Mouse (Mus musculus) common myeloid progenitor, adult 5-6 weeks (primary cell): ENCODE data around the gene Rhox2a. TPM values are rescaled to one million over a fixed set of nuclear protein-coding genes. Genes with fewer than 3 reads are reported as not detected.
"Not testable (repeated sequence)": the region's sequence is repeated elsewhere in the genome, so short reads cannot be mapped to it uniquely, and the experiment has no call there.

Experiments
- ATAC-seq: replicated peaks from 2 replicates; pipeline ENCODE4 v1.8.0; 2016; ENCODE audit warnings: low read depth, mild to moderate bottlenecking, moderate TSS enrichment, inconsistent platforms; ENCODE audit not compliant: poor library complexity, severe bottlenecking
- total RNA-seq: library from RNA; stranded (forward); fragments of 200-1000, 187-1606 nt; gene quantifications from 2 replicates; pipeline ENCODE4 v1.2.3, GENCODE M21; 2017

Gene Rhox2a
- not detected in 2 replicates for total RNA-seq

DNA sequence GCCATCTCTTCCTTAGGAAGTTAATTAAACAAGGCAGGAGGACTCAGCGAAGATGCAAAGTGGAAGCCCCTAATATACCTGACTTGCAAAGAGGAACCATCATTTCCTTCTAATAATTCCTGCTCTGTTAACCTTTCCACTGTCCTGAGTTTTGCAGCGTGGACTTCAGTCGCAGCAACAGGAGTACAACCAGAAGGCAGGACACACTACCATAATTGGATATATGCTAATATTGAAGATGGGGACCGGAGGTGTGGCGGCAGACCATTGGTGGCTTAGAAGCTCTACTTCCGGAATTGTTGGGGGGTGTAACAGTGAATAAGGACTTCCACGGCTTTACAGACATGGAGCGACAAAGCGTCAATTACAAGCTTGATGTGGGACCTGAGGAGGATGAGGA, at the start of gene Rhox2a:
TSS of gene Rhox2a (plus strand) at position 301 of the 400 bp plus-strand sequence.
- not testable (repeated sequence) for ATAC-seq

GRCm38 (mm10) chrX:37198676-37199075, 46.1 kb upstream of the Rhox2a start:
- no peak for ATAC-seq

DNA sequence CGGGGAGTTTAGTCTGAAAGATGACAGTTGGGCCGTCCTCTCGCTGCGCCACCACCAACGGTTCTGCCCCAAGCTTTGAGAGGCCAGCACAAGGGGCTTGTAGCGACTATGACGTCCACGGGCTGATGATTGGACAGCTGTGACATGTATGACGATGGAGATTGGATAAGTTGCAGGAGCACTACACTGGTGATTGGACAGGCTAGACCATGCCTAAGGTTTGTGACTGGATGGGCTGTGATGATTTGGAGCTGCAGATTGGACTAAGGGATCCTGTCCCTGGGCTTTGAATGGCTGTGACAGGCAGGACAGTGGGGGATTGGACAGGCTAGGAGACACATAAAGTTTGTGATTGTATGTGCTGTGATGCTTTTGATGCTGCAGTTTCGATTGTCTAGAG, 33.8 kb upstream of the Rhox2a start, which contains the start of gene Gm9:
TSS of gene Gm9 (minus strand) at position 101 of the 400 bp plus-strand sequence.
- ATAC-seq = no peak

DNA sequence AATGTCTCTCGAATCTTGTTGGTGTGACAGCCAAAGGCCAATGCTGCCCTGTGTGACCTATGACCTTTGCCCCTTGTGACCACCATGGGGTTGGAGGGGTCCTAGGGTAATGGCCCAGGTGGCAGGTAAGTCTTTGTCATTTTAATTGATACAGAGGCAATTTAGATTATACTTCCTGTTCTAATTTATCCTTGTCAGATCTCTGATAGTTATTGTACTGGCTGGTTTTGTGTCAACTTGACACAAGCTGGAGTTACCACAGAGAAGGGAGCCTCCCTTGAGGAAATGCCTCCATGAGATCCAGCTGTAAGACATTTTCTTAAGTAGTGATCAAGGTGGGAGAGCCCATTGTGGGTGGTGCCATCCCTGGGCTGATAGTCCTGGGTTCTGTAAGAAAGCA, 22.6 kb upstream of the Rhox2a start, which contains the start of gene Rhox1:
TSS of gene Rhox1 (minus strand) at position 101 of the 400 bp plus-strand sequence.
- not testable (repeated sequence) for ATAC-seq

DNA sequence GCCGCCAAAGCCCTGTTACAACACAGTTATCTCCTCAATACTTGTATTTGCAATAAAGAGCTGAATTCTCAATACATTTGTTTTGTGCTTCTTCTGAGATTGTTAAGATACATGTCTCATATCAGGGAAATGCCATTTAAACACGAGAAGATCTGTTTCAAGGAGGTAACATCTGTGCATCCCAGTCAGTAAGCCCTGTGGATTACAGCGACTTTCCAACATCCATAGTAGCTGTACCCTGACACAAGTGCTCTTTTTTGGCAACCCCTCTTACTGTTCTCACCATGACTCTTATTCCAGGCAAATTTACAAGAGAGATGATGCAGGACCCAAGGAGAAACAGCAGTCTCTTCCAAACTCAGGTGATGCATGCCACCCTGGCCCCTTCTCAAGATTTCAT, 4.8 kb downstream of the Rhox2a start, which contains the start of gene Rhox3a:
TSS of gene Rhox3a (plus strand) at position 301 of the 400 bp plus-strand sequence.
- ATAC-seq = not testable (repeated sequence)

DNA sequence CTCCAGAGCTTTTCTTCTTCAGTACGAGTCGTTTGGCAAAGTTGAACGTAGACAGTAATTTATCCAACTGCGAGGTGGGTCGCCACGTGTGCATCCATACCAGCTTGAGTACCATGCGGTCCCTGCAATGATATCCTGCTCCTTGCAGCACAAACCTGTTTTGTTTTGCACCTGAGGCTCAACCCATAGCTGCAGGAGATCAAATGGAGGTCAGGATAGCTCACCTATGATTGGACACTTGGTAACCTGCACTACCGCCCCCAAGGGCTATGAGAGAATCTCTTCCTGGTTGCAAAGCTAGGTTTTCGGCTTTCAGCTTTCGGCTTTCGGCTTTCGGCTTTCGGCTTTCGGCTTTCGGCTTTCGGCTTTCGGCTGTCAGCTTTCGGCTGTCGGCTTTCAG, 20.3 kb downstream of the Rhox2a start, which contains the start of gene Rhox4a:
TSS of gene Rhox4a (plus strand) at position 301 of the 400 bp plus-strand sequence.
- ATAC-seq = not testable (repeated sequence)

Other genes with a start within 250 kb of the Rhox2a start
- gene Sowahd, start 196.1 kb upstream of the Rhox2a start, total RNA-seq = not detected in 2 replicates
- 5,370 and 6,793 TPM in 2 replicates for gene Rpl39, start 159.6 kb upstream of the Rhox2a start, total RNA-seq
- gene Upf3b, start 134.7 kb upstream of the Rhox2a start, total RNA-seq = 59.5 and 65.3 TPM in 2 replicates
- gene Nkap, start 118.2 kb upstream of the Rhox2a start, total RNA-seq = 47.3 and 57.4 TPM in 2 replicates
- gene Akap14, start 76.1 kb upstream of the Rhox2a start, total RNA-seq = not detected in 2 replicates
- 64.9 and 72.3 TPM in 2 replicates for gene Ndufa1, start 53.8 kb upstream of the Rhox2a start, total RNA-seq
- gene Rnf113a1, start 53.7 kb upstream of the Rhox2a start, total RNA-seq = 3.2 and 7.1 TPM in 2 replicates
- gene Gm9, start 33.9 kb upstream of the Rhox2a start, total RNA-seq = not detected in 2 replicates
- gene Rhox1, start 22.7 kb upstream of the Rhox2a start, total RNA-seq = not detected in 2 replicates
- not detected in 2 replicates for gene Rhox3a, start 4.9 kb downstream of the Rhox2a start, total RNA-seq
- not detected in 2 replicates for gene Rhox4a, start 20.4 kb downstream of the Rhox2a start, total RNA-seq
- not detected in 2 replicates for gene Rhox3a2, start 135.1 kb downstream of the Rhox2a start, total RNA-seq
- gene Rhox4a2, start 145.9 kb downstream of the Rhox2a start, total RNA-seq = not detected in 2 replicates
- not detected in 2 replicates for gene Rhox2b, start 167.1 kb downstream of the Rhox2a start, total RNA-seq
- not detected in 2 replicates for gene Rhox4b, start 187.5 kb downstream of the Rhox2a start, total RNA-seq
- gene Rhox2c, start 208.7 kb downstream of the Rhox2a start, total RNA-seq = not detected in 2 replicates
- gene Rhox3c, start 213.6 kb downstream of the Rhox2a start, total RNA-seq = not detected in 2 replicates
- not detected in 2 replicates for gene Rhox4c, start 235.4 kb downstream of the Rhox2a start, total RNA-seq
- not detected in 2 replicates for gene Rhox2d, start 248.5 kb downstream of the Rhox2a start, total RNA-seq